Mouse (Mus musculus) heart, embryonic 16.5 days (tissue): Measurements from ENCODE around the gene Ascl4. TPM values are rescaled to one million over a fixed set of nuclear protein-coding genes. Genes with fewer than 3 reads are reported as not detected.

Experiments
- ATAC-seq: fragments of 200-750 bp; cut with Nextera tagmentation; replicated peaks from 2 replicates; pipeline ENCODE4 v1.8.0; 2017; ENCODE audit warnings: moderate number of reproducible peaks; ENCODE audit not compliant: insufficient read depth, low FRiP score; ENCODE audit errors: extremely low read depth
- H3K27ac ChIP-seq: fragments of 300-500 bp; sonication (generic); 2 replicates; pipeline ENCODE4 v1.5.1; 2014; ENCODE audit warnings: mild to moderate bottlenecking, low read length, control low read depth, moderate library complexity
- H3K27me3 ChIP-seq: fragments of 300-500 bp; sonication (generic); 2 replicates; pipeline ENCODE4 v1.6.1; 2014; ENCODE audit warnings: low read length, mixed read lengths; ENCODE audit not compliant: control insufficient read depth, insufficient read depth
- H3K36me3 ChIP-seq: fragments of 300-500 bp; sonication (generic); 2 replicates; pipeline ENCODE4 v1.6.1; 2014; ENCODE audit not compliant: control insufficient read depth, insufficient read depth
- H3K4me1 ChIP-seq: fragments of 300-500 bp; sonication (generic); 2 replicates; pipeline ENCODE4 v1.6.1; 2014; ENCODE audit warnings: low read length, mixed read lengths; ENCODE audit not compliant: control insufficient read depth, insufficient read depth
- H3K4me2 ChIP-seq: fragments of 300-500 bp; sonication (generic); 2 replicates; pipeline ENCODE4 v1.6.1; 2014; ENCODE audit warnings: low read depth, mild to moderate bottlenecking, control low read depth, low read length
- H3K4me3 ChIP-seq: fragments of 300-500 bp; sonication (generic); 2 replicates; pipeline ENCODE4 v1.5.1; 2014; ENCODE audit warnings: mild to moderate bottlenecking, control low read depth, low read length
- H3K9ac ChIP-seq: fragments of 300-500 bp; sonication (generic); 2 replicates; pipeline ENCODE4 v1.6.1; 2014; ENCODE audit warnings: low read length, control low read depth
- H3K9me3 ChIP-seq: fragments of 300-500 bp; sonication (generic); replicated peaks from 2 replicates; pipeline ENCODE4 v1.6.1; 2016; ENCODE audit warnings: low read length; ENCODE audit not compliant: control insufficient read depth
- WGBS: fragments of 180-500 bp; shearing (Covaris S2); extraction: QIAGEN DNeasy Blood & Tissue Kit; methylation state at CpG from one replicate; pipeline ENCODE4 v1.1.7; 2014; 5-methylcytosine and 5-hydroxymethylcytosine counted together
- polyA plus RNA-seq: library from polyadenylated mRNA; unstranded; fragments of >200 nt; fragmentation: Nextera tagmentation; extraction: Ambion mirVana; gene quantifications from 2 replicates; pipeline ENCODE4 v1.2.1, GENCODE M21; 2015

The Ascl4 gene
- 0.26 TPM in 1 of 2 replicates, not detected in the other for polyA plus RNA-seq

GRCm38 (mm10) chr10:85927676-85928445, at the start of gene Ascl4:
Ascl4 (plus strand) TSS chr10:85927681.
- Histone ChIP-seq H3K9ac (peak within 1 kb of the TSS; percentile 7; the same call in 1 of the 2 replicates), H3K27ac (no peak within 1 kb of the TSS), H3K9me3 (no peaks in the 10 kb centered on the region), H3K4me3 (peak within 1 kb of the TSS; percentile 57), H3K4me1 (peaks cover 10% of the 10 kb centered on the region), H3K4me2 (peak within 1 kb of the TSS; percentile 84), H3K27me3 (peaks cover 11% of the 10 kb centered on the region; the same call in 1 of the 2 replicates), H3K36me3 (no peaks in the 10 kb centered on the region)
- no peak for ATAC-seq
- 1% methylated on average over 23 of the region's 23 CpGs for WGBS

GRCm38 (mm10) chr10:85879886-85880486, 47.5 kb upstream of the Ascl4 start:
- Histone ChIP-seq H3K4me2 (no peak overlapping the region), H3K27me3 (no peaks in the 10 kb centered on the region), H3K9ac (no peak overlapping the region), H3K9me3 (no peaks in the 10 kb centered on the region), H3K27ac (no peak overlapping the region), H3K4me3 (no peak overlapping the region), H3K36me3 (peaks cover 67% of the 10 kb centered on the region), H3K4me1 (no peaks in the 10 kb centered on the region)
- WGBS, result 87% methylated on average over 8 of the region's 8 CpGs
- ATAC-seq, result no peak

GRCm38 (mm10) chr10:85916498-85917309, 10.8 kb upstream of the Ascl4 start, which contains the start of gene Prdm4:
Prdm4 (minus strand) TSS chr10:85917142.
- Histone ChIP-seq H3K9me3 (no peaks in the 10 kb centered on the region), H3K4me2 (peak within 1 kb of the TSS; percentile 92), H3K4me3 (peak within 1 kb of the TSS; percentile 84), H3K4me1 (peaks cover 12% of the 10 kb centered on the region), H3K9ac (peak within 1 kb of the TSS; percentile 85), H3K36me3 (peaks cover 21% of the 10 kb centered on the region), H3K27me3 (peaks cover 4% of the 10 kb centered on the region; the same call in 1 of the 2 replicates), H3K27ac (peak within 1 kb of the TSS; percentile 85)
- peak; percentile 100 for ATAC-seq
- under 1% methylated on average over 82 of the region's 90 CpGs for WGBS

GRCm38 (mm10) chr10:85928499-85929207, 1.2 kb downstream of the Ascl4 start:
- Histone ChIP-seq H3K27ac (no peak overlapping the region), H3K9ac (peak overlapping the region; percentile 35; the same call in 1 of the 2 replicates)

GRCm38 (mm10) chr10:85929208-85929591, 1.7 kb downstream of the Ascl4 start:
- peaks cover 10% of the 10 kb centered on the region for H3K4me1 ChIP-seq
- ATAC-seq, result no peak
- no peak overlapping the region for H3K27ac ChIP-seq
- H3K4me2 ChIP-seq, result peak overlapping the region; percentile 84
- H3K9ac ChIP-seq, result no peak overlapping the region
- H3K27me3 ChIP-seq, result peaks cover 11% of the 10 kb centered on the region; the same call in 1 of the 2 replicates
- H3K36me3 ChIP-seq, result no peaks in the 10 kb centered on the region
- no peaks in the 10 kb centered on the region for H3K9me3 ChIP-seq
- 54% methylated on average over 11 of the region's 11 CpGs for WGBS
- H3K4me3 ChIP-seq, result no peak overlapping the region

More at GRCm38 (mm10) chr10:85928499-85929207, 1.2 kb downstream of the Ascl4 start:
- under 1% methylated on average over 63 of the region's 63 CpGs for WGBS
- peak overlapping the region; percentile 84 for H3K4me2 ChIP-seq
- ATAC-seq, result peak; percentile 70
- peak overlapping the region; percentile 57 for H3K4me3 ChIP-seq
- H3K27me3 ChIP-seq, result peaks cover 11% of the 10 kb centered on the region; the same call in 1 of the 2 replicates
- peaks cover 10% of the 10 kb centered on the region for H3K4me1 ChIP-seq
- no peaks in the 10 kb centered on the region for H3K36me3 ChIP-seq
- H3K9me3 ChIP-seq, result no peaks in the 10 kb centered on the region

GRCm38 (mm10) chr10:85929962-85930361, 2.5 kb downstream of the Ascl4 start:
- 86% methylated on average over 11 of the region's 11 CpGs for WGBS
- H3K27me3 ChIP-seq, result peaks cover 11% of the 10 kb centered on the region; the same call in 1 of the 2 replicates
- H3K4me1 ChIP-seq, result peaks cover 10% of the 10 kb centered on the region
- no peak for ATAC-seq
- H3K9ac ChIP-seq, result no peak overlapping the region
- H3K4me3 ChIP-seq, result no peak overlapping the region
- H3K36me3 ChIP-seq, result no peaks in the 10 kb centered on the region
- H3K27ac ChIP-seq, result no peak overlapping the region
- H3K9me3 ChIP-seq, result no peaks in the 10 kb centered on the region
- no peak overlapping the region for H3K4me2 ChIP-seq

- Histone ChIP-seq H3K4me1 (no peaks in the 10 kb centered on the region), H3K36me3 (peaks cover 51% of the 10 kb centered on the region), H3K27ac (no peak overlapping the region), H3K4me2 (no peak overlapping the region), H3K9ac (no peak overlapping the region), H3K27me3 (no peaks in the 10 kb centered on the region), H3K9me3 (peaks cover 6% of the 10 kb centered on the region), H3K4me3 (no peak overlapping the region)
- ATAC-seq, result no peak
- WGBS, result 93% methylated on average over 6 of the region's 6 CpGs
These were observed 8.9 kb downstream of the Ascl4 start for GRCm38 (mm10) chr10:85936280-85936965.
